Mouse (Mus musculus): Measurements from ENCODE around the gene Kcne1.

The Kcne1 gene

DNA sequence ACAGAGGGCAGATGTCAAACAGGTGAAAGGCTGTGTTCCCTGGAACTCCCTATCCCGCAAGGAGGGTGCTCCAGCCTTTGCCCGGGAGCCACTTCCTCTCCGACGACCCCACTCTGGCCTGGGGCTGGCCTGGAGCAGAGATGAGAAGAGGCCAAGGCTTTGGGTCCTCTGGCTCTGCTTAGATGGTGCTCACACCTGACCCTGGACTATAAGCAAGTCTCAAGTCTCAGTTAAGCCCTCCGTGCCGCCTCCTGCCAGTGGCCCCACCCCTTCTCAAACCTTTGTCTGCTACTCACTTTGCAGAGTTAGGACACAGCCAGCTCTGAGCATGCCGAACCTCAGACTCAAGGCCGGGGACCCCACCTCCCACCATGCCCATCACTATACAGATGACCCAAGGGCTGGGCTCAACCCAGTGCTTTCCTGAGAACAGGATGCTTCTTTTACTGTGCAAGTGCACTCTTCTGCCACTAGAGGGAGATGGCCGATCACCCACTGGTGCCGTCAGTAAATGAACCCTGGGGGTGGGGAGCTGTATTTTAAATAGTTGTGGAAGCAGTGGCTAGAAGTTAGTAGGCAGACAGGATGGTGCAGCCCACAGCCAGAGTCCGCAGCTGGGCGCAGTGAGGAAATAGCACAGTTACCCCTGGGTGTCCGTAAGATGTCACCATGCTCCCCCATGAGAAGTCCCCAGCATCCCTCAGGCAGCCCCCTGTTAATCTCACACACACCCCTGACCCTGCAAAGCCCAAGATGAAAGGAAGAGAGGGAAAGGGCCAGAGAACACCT is 45.1 kb downstream of the Kcne1 start:
- peak; percentile 42 for ATAC-seq (ENCODE audit: insufficient number of reproducible peaks, low FRiP score, low TSS enrichment)

DNA sequence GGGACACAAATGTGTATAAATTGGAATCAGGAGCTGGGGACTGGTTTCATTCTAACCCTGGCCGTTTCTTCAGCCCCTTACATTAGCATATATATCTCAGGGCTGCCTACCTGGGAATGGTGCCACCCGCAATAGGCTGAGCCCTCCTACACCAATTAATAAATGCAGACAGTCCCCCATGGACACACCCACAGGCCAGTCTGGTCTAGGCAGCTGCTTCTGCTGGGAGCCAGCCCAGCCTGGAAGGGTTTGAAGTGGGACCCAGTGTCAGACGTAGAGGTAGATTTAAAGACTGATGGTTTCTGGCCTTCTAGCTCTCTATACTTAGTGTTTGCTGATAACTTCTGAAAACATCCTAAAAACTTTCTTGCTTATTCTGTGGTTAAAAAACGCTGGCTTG is 50.1 kb downstream of the Kcne1 start:
- ATAC-seq (ENCODE audit: insufficient number of reproducible peaks, low FRiP score, low TSS enrichment), result no peak

DNA sequence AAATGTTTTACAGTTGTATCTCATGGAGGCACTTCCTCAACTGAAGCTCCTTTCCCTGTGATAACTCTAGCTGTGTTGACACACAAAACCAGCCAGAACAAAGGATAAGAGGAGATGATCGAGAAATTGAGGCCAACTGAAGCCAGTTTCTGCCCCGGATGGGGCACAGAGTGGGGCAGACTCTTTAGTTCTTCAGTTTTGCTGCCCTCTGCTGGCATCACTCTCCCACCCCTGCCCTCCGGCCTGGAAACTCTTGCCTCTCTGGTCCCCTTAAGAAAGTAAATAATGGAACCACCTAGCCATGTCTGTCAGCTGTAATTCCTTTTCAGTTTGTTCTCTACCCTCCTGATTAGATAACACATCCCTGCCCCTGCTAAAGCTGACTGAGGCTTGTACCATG is 51.3 kb downstream of the Kcne1 start:
- no peak for ATAC-seq (ENCODE audit: insufficient number of reproducible peaks, low FRiP score, low TSS enrichment)

DNA sequence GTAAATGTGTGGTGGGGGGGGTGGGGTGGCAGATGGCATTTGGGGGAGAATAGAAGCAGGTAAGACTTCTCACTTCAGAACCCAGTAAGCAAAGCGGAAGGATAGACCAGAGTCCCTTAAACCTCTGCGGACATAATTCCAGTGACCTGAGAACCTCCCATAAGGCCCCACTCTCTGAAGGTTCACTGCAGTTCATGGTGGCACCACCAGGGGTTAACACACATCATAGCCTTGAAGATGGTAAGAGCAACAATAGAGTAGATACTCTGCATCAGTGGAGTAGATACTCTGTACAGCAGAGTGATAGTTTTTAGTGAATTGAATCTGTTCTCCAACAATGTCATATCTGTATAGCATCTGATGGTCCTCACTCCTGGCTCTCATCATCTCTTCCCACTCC is 53.7 kb downstream of the Kcne1 start:
- ATAC-seq (ENCODE audit: insufficient number of reproducible peaks, low FRiP score, low TSS enrichment), result no peak

DNA sequence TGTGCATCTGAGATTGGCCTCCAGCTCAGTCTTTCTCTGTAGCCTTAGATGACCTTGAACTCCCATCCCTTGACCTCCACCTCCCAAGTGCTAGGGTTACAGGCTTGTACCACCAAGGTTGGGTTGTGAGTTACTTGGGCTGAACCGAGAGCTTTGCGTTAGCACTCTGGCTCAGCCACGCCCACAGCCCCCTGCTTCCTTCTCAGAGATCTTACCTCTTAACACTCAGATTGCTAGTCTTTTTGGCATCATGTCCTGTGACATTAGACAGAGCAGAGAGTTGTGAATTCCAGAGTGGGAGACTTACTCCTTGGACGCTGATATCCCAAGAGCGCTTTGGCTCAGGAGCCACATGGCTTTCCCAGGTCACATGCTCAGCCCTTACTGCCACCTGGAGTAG is 56.8 kb downstream of the Kcne1 start:
- no peak for ATAC-seq (ENCODE audit: insufficient number of reproducible peaks, low FRiP score, low TSS enrichment)

DNA sequence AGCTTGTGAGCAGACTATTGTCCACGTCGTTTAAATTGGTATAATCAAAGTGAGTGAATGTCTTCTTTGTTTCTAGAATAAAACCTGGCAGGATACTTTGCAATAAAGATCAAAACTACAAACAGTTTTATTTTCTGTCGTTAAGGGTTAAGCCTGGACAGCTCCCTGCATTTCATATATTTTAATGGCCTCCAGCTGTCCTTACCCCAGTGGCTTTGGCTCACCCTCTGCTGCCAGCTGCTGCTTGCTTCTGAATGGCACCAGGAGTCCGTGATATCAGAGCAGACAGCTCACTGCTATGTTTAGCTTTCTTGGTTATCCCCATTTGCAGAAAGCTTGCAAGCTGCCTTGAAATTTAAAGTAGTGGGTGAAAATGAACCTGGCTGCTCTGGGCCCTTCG is 57.3 kb downstream of the Kcne1 start:
- ATAC-seq (ENCODE audit: insufficient number of reproducible peaks, low FRiP score, low TSS enrichment), result no peak

DNA sequence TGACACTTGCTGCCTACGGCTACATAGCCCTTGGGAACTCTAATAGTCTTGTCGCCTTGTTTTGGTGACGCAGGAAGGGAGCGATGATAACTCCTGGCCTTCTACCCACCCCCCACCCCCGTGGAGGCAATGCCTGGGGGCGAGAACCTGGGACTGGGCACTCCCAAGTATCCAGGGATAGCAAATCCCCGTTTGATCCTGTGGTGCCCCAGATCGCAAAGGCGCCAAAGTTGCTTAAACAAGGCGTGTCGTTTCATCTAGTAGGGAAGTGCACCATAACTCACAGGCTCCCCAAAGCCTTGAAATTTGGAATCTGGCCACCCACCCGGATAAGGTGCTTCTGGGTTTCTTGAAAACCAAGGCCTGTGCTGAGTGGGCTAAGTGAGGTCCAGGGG is 57.9 kb downstream of the Kcne1 start:
- ATAC-seq (ENCODE audit: insufficient number of reproducible peaks, low FRiP score, low TSS enrichment), result peak; percentile 59; the same call in 1 of the 2 replicates

DNA sequence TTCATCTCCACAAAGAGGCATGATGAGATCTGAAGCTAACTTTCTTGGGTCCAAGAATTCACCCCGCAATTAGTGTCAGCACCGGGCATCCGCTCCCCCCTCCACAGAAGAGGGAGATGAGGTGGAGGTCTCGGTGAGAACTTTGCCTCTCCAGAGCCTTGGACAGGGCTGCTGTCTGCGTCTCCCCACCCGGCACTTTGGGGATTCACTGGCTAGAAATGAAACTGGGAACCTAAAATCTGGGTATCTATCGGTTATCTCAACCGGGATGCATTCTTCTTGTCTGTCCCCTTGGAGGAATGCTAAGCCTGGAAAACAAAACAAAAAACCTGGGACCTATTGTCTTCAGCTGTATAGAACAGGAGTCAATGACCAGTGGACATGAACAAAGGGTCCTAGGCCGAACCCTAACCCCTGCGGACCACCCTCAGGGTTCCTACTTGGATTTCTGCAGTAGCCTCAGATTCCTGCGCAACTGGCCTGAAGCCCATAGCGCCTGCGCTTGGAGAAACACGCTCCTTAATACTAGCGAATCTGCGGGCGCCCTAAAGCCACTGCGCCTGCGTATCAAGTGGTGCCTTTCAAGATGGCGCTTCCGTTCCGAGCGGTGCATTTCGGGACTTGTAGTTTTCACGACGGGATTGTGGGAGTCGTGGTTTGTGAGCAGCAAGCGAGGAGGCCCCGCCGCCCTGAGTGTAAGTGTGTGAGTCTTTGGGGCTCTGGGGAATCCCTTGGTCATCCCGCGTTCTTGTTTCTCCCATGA is 58.4 kb downstream of the Kcne1 start, which contains the start of gene Smim11:
Gene Smim11, plus strand, starts transcription at position 638 of the 763 bp plus-strand sequence.
- peak; percentile 92 for ATAC-seq (ENCODE audit: insufficient number of reproducible peaks, low FRiP score, low TSS enrichment)
